Mouse (Mus musculus) CD8-positive naive resting alpha-beta T cell, adult 2 months (primary cell): ENCODE results near the gene Kcng3.

Source experiments
- DNase-seq, 2 experiments: peaks; one replicate each; pipeline ENCODE4 v3.0.0; 2022; ENCODE audit warnings: low read depth in 2 of 2, low spot score in 2 of 2

Gene Kcng3

GRCm38 (mm10) chr17:83631783-83632652 is at the start of gene Kcng3:
Gene Kcng3 (minus strand): TSS chr17:83631895.
- DNase-seq = peak; percentile 28 to 44

GRCm38 (mm10) chr17:83677370-83677769 is 45.7 kb upstream of the Kcng3 start:
- no peak for DNase-seq

- DNase-seq = no peak
Observed at GRCm38 (mm10) chr17:83672685-83673084, 41.0 kb upstream of the Kcng3 start.

- no peak for DNase-seq
Observed at GRCm38 (mm10) chr17:83667934-83668690, 36.4 kb upstream of the Kcng3 start.

- no peak for DNase-seq
Observed at GRCm38 (mm10) chr17:83666597-83667287, 35.0 kb upstream of the Kcng3 start.

GRCm38 (mm10) chr17:83664761-83665160 is 33.1 kb upstream of the Kcng3 start:
- DNase-seq = no peak

GRCm38 (mm10) chr17:83658943-83659342 is 27.2 kb upstream of the Kcng3 start:
- DNase-seq = no peak

GRCm38 (mm10) chr17:83657375-83657774 is 25.7 kb upstream of the Kcng3 start:
- no peak for DNase-seq

- DNase-seq = no peak
Observed at GRCm38 (mm10) chr17:83655732-83656131, 24.0 kb upstream of the Kcng3 start.

GRCm38 (mm10) chr17:83654651-83655136 is 23.0 kb upstream of the Kcng3 start:
- peak; percentile 50 to 67 for DNase-seq

- no peak for DNase-seq
Observed at GRCm38 (mm10) chr17:83653635-83654034, 21.9 kb upstream of the Kcng3 start.

GRCm38 (mm10) chr17:83650932-83651682 is 19.4 kb upstream of the Kcng3 start:
- DNase-seq = no peak

- peak in 1 of 2 experiments; percentile 16 for DNase-seq
Observed at GRCm38 (mm10) chr17:83649986-83650385, 18.3 kb upstream of the Kcng3 start.

- DNase-seq = no peak
Observed at GRCm38 (mm10) chr17:83647413-83647812, 15.7 kb upstream of the Kcng3 start.

GRCm38 (mm10) chr17:83646425-83647163 is 14.9 kb upstream of the Kcng3 start:
- DNase-seq = peak in 1 of 2 experiments; percentile 23

- peak; percentile 40 to 43 for DNase-seq
Observed at GRCm38 (mm10) chr17:83645226-83645808, 13.6 kb upstream of the Kcng3 start.

- peak; percentile 61 to 71 for DNase-seq
Observed at GRCm38 (mm10) chr17:83637393-83637792, 5.7 kb upstream of the Kcng3 start.

GRCm38 (mm10) chr17:83636443-83636842 is 4.7 kb upstream of the Kcng3 start:
- DNase-seq = no peak
